27 mouse cellular contexts compared by ENCODE assay signal in the genomic region with DNA sequence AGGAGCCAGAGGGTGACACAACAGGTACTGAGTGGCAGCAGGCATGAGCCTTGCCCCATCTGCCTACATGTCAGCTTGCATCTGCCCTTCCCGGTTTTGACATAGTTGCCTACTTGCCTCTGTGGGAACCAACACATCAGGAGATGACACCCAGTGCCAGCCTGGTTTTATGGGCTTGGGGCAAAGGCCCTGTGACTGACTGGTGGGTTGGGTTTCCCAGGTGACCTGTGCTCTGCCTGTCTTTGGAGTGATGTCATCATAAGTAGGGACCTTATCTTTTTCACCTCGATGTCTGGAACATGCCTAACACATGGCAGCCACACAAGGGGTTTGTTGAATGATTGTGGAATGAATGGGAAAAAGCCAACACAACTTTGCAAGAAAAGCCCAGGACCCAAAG.
"Had no signal": no experiment of that assay in that cellular context is flagged by ENCODE, and none has a peak within 500 bp of the region (broad histone marks: within the 10 kb centered on the region; RNA-seq: fewer than 3 reads in every experiment).

No protein-coding gene starts in this region.

- H3K4me1 ChIP-seq: heart, embryonic 10.5 days; heart, embryonic 13.5 days; heart, embryonic 15.5 days; hindbrain, embryonic 10.5 days; hindbrain, embryonic 12.5 days; kidney, embryonic 15.5 days; limb, embryonic 13.5 days; limb, embryonic 15.5 days; liver, embryonic 12.5 days had no signal

- ATAC-seq: hindbrain, embryonic 16.5 days; inflammation-experienced regulatory T-cells, adult 6 months; liver, embryonic 12.5 days had no signal

- H3K27me3 ChIP-seq: heart, embryonic 13.5 days; heart, embryonic 15.5 days; hindbrain, embryonic 12.5 days; kidney, embryonic 15.5 days; limb, embryonic 13.5 days; limb, embryonic 15.5 days had no signal

- H3K4me3 ChIP-seq: gastrocnemius, adult 2 months; heart, embryonic 10.5 days; heart, embryonic 13.5 days; heart, embryonic 15.5 days; hindbrain, embryonic 10.5 days; hindbrain, embryonic 12.5 days; kidney, embryonic 15.5 days; limb, embryonic 13.5 days; limb, embryonic 15.5 days; liver, embryonic 12.5 days had no signal

- H3K36me3 ChIP-seq: heart, embryonic 10.5 days; heart, embryonic 13.5 days; heart, embryonic 15.5 days; hindbrain, embryonic 10.5 days; hindbrain, embryonic 12.5 days; kidney, embryonic 15.5 days; limb, embryonic 13.5 days; limb, embryonic 15.5 days; liver, embryonic 12.5 days had no signal

- H3K9ac ChIP-seq: heart, embryonic 13.5 days; heart, embryonic 15.5 days; hindbrain, embryonic 12.5 days; hindbrain, embryonic 14.5 days; kidney, embryonic 15.5 days; limb, embryonic 13.5 days; limb, embryonic 15.5 days; liver, embryonic 12.5 days; liver, embryonic 14.5 days had no signal

- H3K27ac ChIP-seq: gastrocnemius, adult 2 months; heart, embryonic 10.5 days; heart, embryonic 13.5 days; heart, embryonic 15.5 days; hindbrain, embryonic 10.5 days; hindbrain, embryonic 12.5 days; hindbrain, embryonic 14.5 days; kidney, embryonic 15.5 days; kidney, postnatal 0 days; limb, embryonic 13.5 days; limb, embryonic 15.5 days; liver, embryonic 12.5 days; liver, embryonic 14.5 days had no signal

- DNase-seq: gastrocnemius, adult 2 months; gastrocnemius, postnatal 10 days; gastrocnemius, postnatal 25 days; heart, adult 18-20 months; heart, postnatal 14 days; heart, postnatal 4 days; kidney, adult 11 months; kidney, adult 2 months; kidney, adult 9 months; kidney, postnatal 14 days; kidney, postnatal 36 days; layer of hippocampus, adult 9-11 months; layer of hippocampus, postnatal 36 days had no signal

- H3K9me3 ChIP-seq: heart, embryonic 10.5 days; heart, embryonic 13.5 days; heart, embryonic 15.5 days; hindbrain, embryonic 10.5 days; hindbrain, embryonic 12.5 days; kidney, embryonic 15.5 days; limb, embryonic 13.5 days; limb, embryonic 15.5 days; liver, embryonic 12.5 days had no signal

- H3K4me2 ChIP-seq: heart, embryonic 13.5 days; heart, embryonic 15.5 days; hindbrain, embryonic 12.5 days; hindbrain, embryonic 14.5 days; kidney, embryonic 15.5 days; limb, embryonic 13.5 days; limb, embryonic 15.5 days; liver, embryonic 12.5 days had no signal
